Mouse (Mus musculus) limb, embryonic 15.5 days (tissue): Measurements from ENCODE around the gene 0610030E20Rik. TPM values are rescaled to one million over a fixed set of nuclear protein-coding genes. Genes with fewer than 3 reads are reported as not detected.

Experiments
- ATAC-seq: fragments of 200-750 bp; cut with Nextera tagmentation; 2 replicates; pipeline ENCODE4 v1.8.0; 2017; ENCODE audit warnings: low read depth, moderate TSS enrichment; ENCODE audit not compliant: insufficient number of reproducible peaks, low FRiP score, low TSS enrichment
- H3K27ac ChIP-seq: fragments of 300-500 bp; sonication (generic); 2 replicates; pipeline ENCODE4 v1.5.1; 2015; ENCODE audit warnings: moderate library complexity, mild to moderate bottlenecking, inconsistent platforms
- H3K27me3 ChIP-seq: fragments of 300-500 bp; sonication (generic); 2 replicates; pipeline ENCODE4 v1.6.1; 2015; ENCODE audit warnings: inconsistent platforms
- H3K36me3 ChIP-seq: fragments of 300-500 bp; sonication (generic); 2 replicates; pipeline ENCODE4 v1.6.1; 2015; ENCODE audit warnings: inconsistent platforms
- H3K4me1 ChIP-seq: fragments of 300-500 bp; sonication (generic); 2 replicates; pipeline ENCODE4 v1.6.1; 2015; ENCODE audit warnings: inconsistent platforms
- H3K4me2 ChIP-seq: fragments of 300-500 bp; sonication (generic); 2 replicates; pipeline ENCODE4 v1.6.1; 2015; ENCODE audit warnings: mild to moderate bottlenecking, inconsistent platforms
- H3K4me3 ChIP-seq: fragments of 300-500 bp; sonication (generic); 2 replicates; pipeline ENCODE4 v1.5.1; 2015; ENCODE audit warnings: mild to moderate bottlenecking, inconsistent platforms
- H3K9ac ChIP-seq: fragments of 300-500 bp; sonication (generic); 2 replicates; pipeline ENCODE4 v1.6.1; 2015; ENCODE audit warnings: inconsistent platforms
- H3K9me3 ChIP-seq: fragments of 300-500 bp; sonication (generic); 2 replicates; pipeline ENCODE4 v1.6.1; 2016; ENCODE audit warnings: inconsistent platforms
- WGBS: fragments of 180-500 bp; shearing (Covaris S2); methylation state at CpG from one replicate; pipeline ENCODE4 v1.1.7; 2015; 5-methylcytosine and 5-hydroxymethylcytosine counted together
- polyA plus RNA-seq: library from polyadenylated mRNA; unstranded; fragments of >200 nt; fragmentation: Nextera tagmentation; extraction: Ambion mirVana; gene quantifications from 2 replicates; pipeline ENCODE4 v1.2.1, GENCODE M21; 2015

The 0610030E20Rik gene
- polyA plus RNA-seq, 1 experiment from 2014 or later: 28.7 TPM

- Histone ChIP-seq H3K9me3 (no peaks in the 10 kb centered on the region), H3K36me3 (peaks cover 23% of the 10 kb centered on the region), H3K4me2 (peak overlapping the region; percentile 61), H3K27me3 (no peaks in the 10 kb centered on the region), H3K4me1 (peaks cover 29% of the 10 kb centered on the region), H3K9ac (no peak overlapping the region), H3K4me3 (peak overlapping the region; percentile 49; the same call in 1 of the 2 replicates), H3K27ac (peak overlapping the region; percentile 89; the same call in 1 of the 2 replicates)
- WGBS: 53% methylated on average over 6 of the region's 6 CpGs
- no peak for ATAC-seq
Measured at GRCm38 (mm10) chr6:72388791-72389329, 41.7 kb downstream of the 0610030E20Rik start.

GRCm38 (mm10) chr6:72389471-72389940 is 42.4 kb downstream of the 0610030E20Rik start:
- peak overlapping the region; percentile 89 for H3K27ac ChIP-seq
- H3K4me2 ChIP-seq: peak overlapping the region; percentile 61
- H3K36me3 ChIP-seq: peaks cover 23% of the 10 kb centered on the region
- peaks cover 29% of the 10 kb centered on the region for H3K4me1 ChIP-seq
- peak overlapping the region; percentile 57 for H3K9ac ChIP-seq
- no peaks in the 10 kb centered on the region for H3K27me3 ChIP-seq
- H3K4me3 ChIP-seq: peak overlapping the region; percentile 49
- 11% methylated on average over 13 of the region's 13 CpGs for WGBS
- ATAC-seq: peak; percentile 35; the same call in 1 of the 2 replicates
- no peaks in the 10 kb centered on the region for H3K9me3 ChIP-seq

GRCm38 (mm10) chr6:72389941-72390771 is 43.0 kb downstream of the 0610030E20Rik start, which contains the start of gene Vamp8:
TSS of gene Vamp8 (minus strand) at chr6:72390703.
- peak within 1 kb of the TSS; percentile 61 for H3K4me2 ChIP-seq
- H3K9me3 ChIP-seq: no peaks in the 10 kb centered on the region
- H3K9ac ChIP-seq: peak within 1 kb of the TSS; percentile 57
- peaks cover 16% of the 10 kb centered on the region for H3K36me3 ChIP-seq
- H3K27me3 ChIP-seq: no peaks in the 10 kb centered on the region
- H3K4me1 ChIP-seq: peaks cover 29% of the 10 kb centered on the region
- H3K27ac ChIP-seq: peak within 1 kb of the TSS; percentile 89
- H3K4me3 ChIP-seq: peak within 1 kb of the TSS; percentile 49
- under 1% methylated on average over 33 of the region's 33 CpGs for WGBS
- peak; percentile 60; the same call in 1 of the 2 replicates for ATAC-seq

GRCm38 (mm10) chr6:72390795-72391521 is 43.8 kb downstream of the 0610030E20Rik start:
- WGBS: 22% methylated on average over 12 of the region's 12 CpGs
- peaks cover 8% of the 10 kb centered on the region; the same call in 1 of the 2 replicates for H3K36me3 ChIP-seq
- no peak for ATAC-seq
- no peaks in the 10 kb centered on the region for H3K9me3 ChIP-seq
- peak overlapping the region; percentile 61 for H3K4me2 ChIP-seq
- peak overlapping the region; percentile 57; the same call in 1 of the 2 replicates for H3K9ac ChIP-seq
- H3K4me3 ChIP-seq: peak overlapping the region; percentile 49
- H3K27ac ChIP-seq: peak overlapping the region; percentile 89
- peaks cover 29% of the 10 kb centered on the region for H3K4me1 ChIP-seq
- H3K27me3 ChIP-seq: no peaks in the 10 kb centered on the region

GRCm38 (mm10) chr6:72392341-72392740 is 45.2 kb downstream of the 0610030E20Rik start:
- WGBS: 88% methylated on average over 5 of the region's 5 CpGs
- no peak overlapping the region for H3K9ac ChIP-seq
- peaks cover 29% of the 10 kb centered on the region for H3K4me1 ChIP-seq
- H3K27ac ChIP-seq: no peak overlapping the region
- H3K36me3 ChIP-seq: no peaks in the 10 kb centered on the region
- H3K4me3 ChIP-seq: no peak overlapping the region
- H3K4me2 ChIP-seq: no peak overlapping the region
- H3K27me3 ChIP-seq: no peaks in the 10 kb centered on the region
- no peaks in the 10 kb centered on the region for H3K9me3 ChIP-seq
- ATAC-seq: no peak

- Histone ChIP-seq H3K4me3 (no peak overlapping the region), H3K27ac (no peak overlapping the region), H3K36me3 (no peaks in the 10 kb centered on the region), H3K9ac (no peak overlapping the region), H3K9me3 (no peaks in the 10 kb centered on the region), H3K4me1 (no peaks in the 10 kb centered on the region), H3K27me3 (no peaks in the 10 kb centered on the region), H3K4me2 (no peak overlapping the region)
- ATAC-seq: no peak
- 77% methylated on average over 10 of the region's 10 CpGs for WGBS
Measured at GRCm38 (mm10) chr6:72396837-72397251, 49.7 kb downstream of the 0610030E20Rik start.

- WGBS: 55% methylated on average over 2 of the region's 2 CpGs
- 0 out of 2 replicates have a peak, but pooled peaks have one; percentile 24 for ATAC-seq
- Histone ChIP-seq H3K9me3 (no peaks in the 10 kb centered on the region), H3K4me2 (no peak overlapping the region), H3K4me3 (no peak overlapping the region), H3K36me3 (no peaks in the 10 kb centered on the region), H3K4me1 (no peaks in the 10 kb centered on the region), H3K9ac (no peak overlapping the region), H3K27me3 (no peaks in the 10 kb centered on the region), H3K27ac (no peak overlapping the region)
Measured at GRCm38 (mm10) chr6:72399967-72400366, 52.9 kb downstream of the 0610030E20Rik start.

- no peak overlapping the region for H3K4me3 ChIP-seq
- H3K4me1 ChIP-seq: no peaks in the 10 kb centered on the region
- H3K9ac ChIP-seq: no peak overlapping the region
- no peak for ATAC-seq
- H3K27me3 ChIP-seq: no peaks in the 10 kb centered on the region
- H3K9me3 ChIP-seq: no peaks in the 10 kb centered on the region
- no peak overlapping the region for H3K4me2 ChIP-seq
- no peak overlapping the region for H3K27ac ChIP-seq
- WGBS: 17% methylated on average over 7 of the region's 7 CpGs
- H3K36me3 ChIP-seq: no peaks in the 10 kb centered on the region
Measured at GRCm38 (mm10) chr6:72401875-72402274, 54.8 kb downstream of the 0610030E20Rik start.

Other genes starting within 250 kb of the 0610030E20Rik start
- 31.0 and 36.0 TPM in 2 replicates for gene St3gal5, start 249.7 kb upstream of the 0610030E20Rik start, polyA plus RNA-seq
- gene Atoh8, start 111.7 kb upstream of the 0610030E20Rik start, polyA plus RNA-seq: 17.0 and 20.2 TPM in 2 replicates
- not detected in 2 replicates for gene Sftpb, start 42.7 kb upstream of the 0610030E20Rik start, polyA plus RNA-seq
- 34.0 and 38.2 TPM in 2 replicates for gene Usp39, start 2.1 kb upstream of the 0610030E20Rik start, polyA plus RNA-seq
- gene Tmem150a, start 8.1 kb downstream of the 0610030E20Rik start, polyA plus RNA-seq: 12.6 and 13.8 TPM in 2 replicates
- 97.2 and 99.0 TPM in 2 replicates for gene Rnf181, start 19.6 kb downstream of the 0610030E20Rik start, polyA plus RNA-seq
- gene Vamp5, start 33.2 kb downstream of the 0610030E20Rik start, polyA plus RNA-seq: 20.5 and 22.2 TPM in 2 replicates
- gene Vamp8, start 43.4 kb downstream of the 0610030E20Rik start, polyA plus RNA-seq: 174 and 184 TPM in 2 replicates
- 48.0 and 52.6 TPM in 2 replicates for gene Ggcx, start 67.0 kb downstream of the 0610030E20Rik start, polyA plus RNA-seq
- gene Mat2a, start 92.2 kb downstream of the 0610030E20Rik start, polyA plus RNA-seq: 334 and 355 TPM in 2 replicates
- 0.17 and 0.36 TPM in 2 replicates for gene Sh2d6, start 174.4 kb downstream of the 0610030E20Rik start, polyA plus RNA-seq
- gene Capg, start 197.1 kb downstream of the 0610030E20Rik start, polyA plus RNA-seq: 123 and 127 TPM in 2 replicates